Mouse (Mus musculus): ENCODE results near the gene Rom1.

Gene Rom1

GRCm38 (mm10) chr19:8942276-8942964 lies 13.3 kb upstream of the Rom1 start:
- peak; percentile 62 to 64 for DNase-seq (ENCODE audit: low spot score in 2 of 2)

GRCm38 (mm10) chr19:8941515-8942217 lies 12.5 kb upstream of the Rom1 start, which contains the start of gene Mta2:
Gene Mta2, plus strand, starts transcription at chr19:8941875.
- peak; percentile 97 for DNase-seq (ENCODE audit: low spot score in 2 of 2)

- DNase-seq (ENCODE audit: low spot score in 2 of 2): no peak
Observed at GRCm38 (mm10) chr19:8941136-8941514, 12.0 kb upstream of the Rom1 start.

GRCm38 (mm10) chr19:8940526-8941133 lies 11.5 kb upstream of the Rom1 start:
- DNase-seq (ENCODE audit: low spot score in 2 of 2): no peak

- no peak for DNase-seq (ENCODE audit: low spot score in 2 of 2)
Observed at GRCm38 (mm10) chr19:8936736-8937135, 7.6 kb upstream of the Rom1 start.

GRCm38 (mm10) chr19:8930771-8931170 lies 1.6 kb upstream of the Rom1 start:
- DNase-seq (ENCODE audit: low spot score in 2 of 2): no peak

GRCm38 (mm10) chr19:8930117-8930516 lies 961 bp upstream of the Rom1 start:
- DNase-seq (ENCODE audit: low spot score in 2 of 2): no peak

GRCm38 (mm10) chr19:8928689-8929223 lies 400 bp downstream of the Rom1 start:
- peak in 1 of 2 experiments; percentile 25 for DNase-seq (ENCODE audit: low spot score in 2 of 2)

- DNase-seq (ENCODE audit: low spot score in 2 of 2): no peak
Observed at GRCm38 (mm10) chr19:8927891-8928525, 1.1 kb downstream of the Rom1 start.

- DNase-seq (ENCODE audit: low spot score in 2 of 2): peak; percentile 57 to 63
Observed at GRCm38 (mm10) chr19:8926766-8927165, 2.4 kb downstream of the Rom1 start.

- DNase-seq (ENCODE audit: low spot score in 2 of 2): no peak
Observed at GRCm38 (mm10) chr19:8921741-8922140, 7.4 kb downstream of the Rom1 start.

- no peak for DNase-seq (ENCODE audit: low spot score in 2 of 2)
Observed at GRCm38 (mm10) chr19:8920836-8921291, 8.3 kb downstream of the Rom1 start.

GRCm38 (mm10) chr19:8920073-8920736 lies 9.0 kb downstream of the Rom1 start, which contains the start of gene B3gat3:
Gene B3gat3, plus strand, starts transcription at chr19:8920374.
- peak; percentile 87 to 90 for DNase-seq (ENCODE audit: low spot score in 2 of 2)

GRCm38 (mm10) chr19:8919684-8920072 lies 9.5 kb downstream of the Rom1 start:
- no peak for DNase-seq (ENCODE audit: low spot score in 2 of 2)

GRCm38 (mm10) chr19:8919000-8919399 lies 10.2 kb downstream of the Rom1 start:
- DNase-seq (ENCODE audit: low spot score in 2 of 2): no peak

- no peak for DNase-seq (ENCODE audit: low spot score in 2 of 2)
Observed at GRCm38 (mm10) chr19:8914212-8914611, 14.9 kb downstream of the Rom1 start.

GRCm38 (mm10) chr19:8911810-8912209 lies 17.3 kb downstream of the Rom1 start:
- no peak for DNase-seq (ENCODE audit: low spot score in 2 of 2)

- no peak for DNase-seq (ENCODE audit: low spot score in 2 of 2)
Observed at GRCm38 (mm10) chr19:8908531-8908930, 20.6 kb downstream of the Rom1 start.

GRCm38 (mm10) chr19:8903412-8903811 lies 25.7 kb downstream of the Rom1 start:
- no peak for DNase-seq (ENCODE audit: low spot score in 2 of 2)

GRCm38 (mm10) chr19:8899079-8899478 lies 30.1 kb downstream of the Rom1 start:
- no peak for DNase-seq (ENCODE audit: low spot score in 2 of 2)

- no peak for DNase-seq (ENCODE audit: low spot score in 2 of 2)
Observed at GRCm38 (mm10) chr19:8898576-8898975, 30.6 kb downstream of the Rom1 start.
